Mouse (Mus musculus) left cerebral cortex, postnatal 36 days (tissue): ENCODE measurements around the gene Ugt1a5. TPM values are rescaled to one million over a fixed set of nuclear protein-coding genes. Genes with fewer than 3 reads are reported as not detected.
"Not testable (repeated sequence)": the region's sequence is repeated elsewhere in the genome, so short reads cannot be mapped to it uniquely, and the experiment has no call there.

Experiments used
- DNase-seq, 2 experiments: peaks; one replicate each; pipeline ENCODE4 v3.0.0; 2021 to 2022; ENCODE audit warnings: low spot score in 2 of 2, mixed read lengths in 1 of 2
- intact Hi-C: fragments of 180-260 bp; cut with DNase I; formaldehyde crosslinking; loops from one replicate; pipeline ENCODE4 v1.15.1; 2025
- total RNA-seq, 2 experiments: library from RNA; stranded (reverse); gene quantifications; 2 replicates each; pipeline ENCODE4 v1.2.3; 2021

The Ugt1a5 gene
- total RNA-seq, result not detected

GRCm38 (mm10) chr1:88165711-88166110, at the start of gene Ugt1a5:
Gene Ugt1a5, plus strand, starts transcription at chr1:88166012.
- intact Hi-C loops, result no loop called here
- no peak for DNase-seq

GRCm38 (mm10) chr1:88120550-88120949, 45.3 kb upstream of the Ugt1a5 start:
- DNase-seq, intact Hi-C loops: not testable (repeated sequence)

- DNase-seq, intact Hi-C loops: not testable (repeated sequence)
These were observed 44.3 kb upstream of the Ugt1a5 start for GRCm38 (mm10) chr1:88121521-88121920.

- intact Hi-C loops, DNase-seq: not testable (repeated sequence)
These were observed 39.9 kb upstream of the Ugt1a5 start for GRCm38 (mm10) chr1:88125827-88126360.

GRCm38 (mm10) chr1:88129091-88129490, 36.7 kb upstream of the Ugt1a5 start:
- intact Hi-C loops, DNase-seq: not testable (repeated sequence)

- intact Hi-C loops, DNase-seq: not testable (repeated sequence)
These were observed 35.6 kb upstream of the Ugt1a5 start for GRCm38 (mm10) chr1:88130223-88130622.

- intact Hi-C loops, result no loop called here
- no peak for DNase-seq
These were observed 31.8 kb upstream of the Ugt1a5 start for GRCm38 (mm10) chr1:88133908-88134456.

- DNase-seq, intact Hi-C loops: not testable (repeated sequence)
These were observed 31.3 kb upstream of the Ugt1a5 start, which contains the start of gene Ugt1a6a for GRCm38 (mm10) chr1:88134457-88135011. Gene Ugt1a6a, plus strand, starts transcription at chr1:88134809.

- intact Hi-C loops, result not testable (repeated sequence)
These were observed 30.4 kb upstream of the Ugt1a5 start for GRCm38 (mm10) chr1:88135229-88135904.

GRCm38 (mm10) chr1:88136646-88137045, 29.2 kb upstream of the Ugt1a5 start:
- no peak for DNase-seq
- intact Hi-C loops, result no loop called here

More at GRCm38 (mm10) chr1:88135229-88135904, 30.4 kb upstream of the Ugt1a5 start:
- not testable (repeated sequence) for DNase-seq

GRCm38 (mm10) chr1:88137264-88137663, 28.5 kb upstream of the Ugt1a5 start:
- intact Hi-C loops, result no loop called here

GRCm38 (mm10) chr1:88138145-88138544, 27.7 kb upstream of the Ugt1a5 start:
- DNase-seq, result no peak
- intact Hi-C loops, result no loop called here

More at GRCm38 (mm10) chr1:88137264-88137663, 28.5 kb upstream of the Ugt1a5 start:
- DNase-seq, result no peak

- not testable (repeated sequence) for DNase-seq
- intact Hi-C loops, result loop anchor here (10.0 kb wide), 2 partner anchors 136 to 144 kb away; partner anchors contain the start of gene Usp40
These were observed 25.3 kb upstream of the Ugt1a5 start for GRCm38 (mm10) chr1:88140492-88140891.

GRCm38 (mm10) chr1:88143966-88144675, 21.7 kb upstream of the Ugt1a5 start:
- DNase-seq, result peak in 1 of 2 experiments; percentile 3
- intact Hi-C loops, result loop anchor here (10.0 kb wide), 2 partner anchors 139 to 141 kb away; partner anchors contain the start of gene Usp40

- DNase-seq, result not testable (repeated sequence)
- intact Hi-C loops, result loop anchor here (10.0 kb wide), 2 partner anchors 140 kb away; partner anchors contain the start of gene Usp40
These were observed 20.5 kb upstream of the Ugt1a5 start for GRCm38 (mm10) chr1:88145278-88145677.

GRCm38 (mm10) chr1:88150133-88150532, 15.7 kb upstream of the Ugt1a5 start:
- DNase-seq, intact Hi-C loops: not testable (repeated sequence)

- DNase-seq, result no peak
- intact Hi-C loops, result no loop called here
These were observed 7.4 kb upstream of the Ugt1a5 start for GRCm38 (mm10) chr1:88158430-88158829.

- intact Hi-C loops, DNase-seq: not testable (repeated sequence)
These were observed 6.4 kb downstream of the Ugt1a5 start for GRCm38 (mm10) chr1:88172190-88172589.

- no peak for DNase-seq
- intact Hi-C loops, result no loop called here
These were observed 13.8 kb downstream of the Ugt1a5 start for GRCm38 (mm10) chr1:88179657-88180056.
